Mouse (Mus musculus) heart, postnatal 0 days (tissue): Measurements from ENCODE around the gene Clrn1. TPM values are rescaled to one million over a fixed set of nuclear protein-coding genes. Genes with fewer than 3 reads are reported as not detected.

Source experiments
- ATAC-seq: fragments of 200-750 bp; cut with Nextera tagmentation; 2 replicates; pipeline ENCODE4 v1.8.0; 2017; ENCODE audit warnings: low read depth, moderate number of reproducible peaks, moderate library complexity; ENCODE audit not compliant: insufficient read depth
- DNase-seq: peaks from one replicate; pipeline ENCODE4 v3.0.0-alpha.2; 2016; ENCODE audit warnings: low spot score
- H3K27ac ChIP-seq: fragments of 300-500 bp; sonication (generic); 2 replicates; pipeline ENCODE4 v1.5.1; 2014; ENCODE audit warnings: low read depth, mild to moderate bottlenecking
- H3K27me3 ChIP-seq: fragments of 300-500 bp; sonication (generic); 2 replicates; pipeline ENCODE4 v1.6.1; 2014; ENCODE audit warnings: low read length, mixed read lengths; ENCODE audit not compliant: control insufficient read depth, insufficient read depth
- H3K36me3 ChIP-seq: fragments of 300-500 bp; sonication (generic); replicated peaks from 2 replicates; pipeline ENCODE4 v1.6.1; 2014; ENCODE audit warnings: low read length, mixed read lengths; ENCODE audit not compliant: control insufficient read depth, insufficient read depth
- H3K4me1 ChIP-seq: fragments of 300-500 bp; sonication (generic); 2 replicates; pipeline ENCODE4 v1.6.1; 2014; ENCODE audit warnings: antibody characterized with exemption; ENCODE audit not compliant: control insufficient read depth, insufficient read depth
- H3K4me2 ChIP-seq: fragments of 300-500 bp; sonication (generic); 2 replicates; pipeline ENCODE4 v1.6.1; 2014; ENCODE audit warnings: low read depth, mild to moderate bottlenecking, low read length, moderate library complexity
- H3K4me3 ChIP-seq: fragments of 300-500 bp; sonication (generic); 2 replicates; pipeline ENCODE4 v1.5.1; 2014; ENCODE audit warnings: low read depth, low read length
- H3K9ac ChIP-seq: fragments of 300-500 bp; sonication (generic); replicated peaks from 2 replicates; pipeline ENCODE4 v1.6.1; 2014; ENCODE audit warnings: low read depth, low read length, mixed read lengths
- H3K9me3 ChIP-seq: fragments of 300-500 bp; sonication (generic); replicated peaks from 2 replicates; pipeline ENCODE4 v1.6.1; 2016; ENCODE audit warnings: low read length; ENCODE audit not compliant: control insufficient read depth
- CTCF ChIP-seq: IDR thresholded peaks from 2 replicates; pipeline ENCODE4 v1.5.1; 2016; ENCODE audit warnings: antibody characterized with exemption, control low read depth, low read depth
- EP300 ChIP-seq: IDR thresholded peaks from 2 replicates; pipeline ENCODE4 v1.6.1; 2016; ENCODE audit warnings: antibody characterized with exemption, low read depth
- WGBS: fragments of 180-500 bp; shearing (Covaris S2); extraction: QIAGEN DNeasy Blood & Tissue Kit; methylation state at CpG from one replicate; pipeline ENCODE4 v1.1.7; 2014; 5-methylcytosine and 5-hydroxymethylcytosine counted together
- polyA plus RNA-seq: library from polyadenylated mRNA; unstranded; fragments of >200 nt; fragmentation: Nextera tagmentation; extraction: Ambion mirVana; gene quantifications from 2 replicates; pipeline ENCODE4 v1.2.1, GENCODE M21; 2015
- total RNA-seq: library from RNA; depleted of rRNA; stranded (reverse); fragments of >200 nt; gene quantifications from 2 replicates; pipeline ENCODE4 v1.2.3, GENCODE M21; 2014; ENCODE audit warnings: low replicate concordance

Clrn1 gene
- total and polyA plus RNA-seq, 2 experiments from 2014 or later = not detected

DNA sequence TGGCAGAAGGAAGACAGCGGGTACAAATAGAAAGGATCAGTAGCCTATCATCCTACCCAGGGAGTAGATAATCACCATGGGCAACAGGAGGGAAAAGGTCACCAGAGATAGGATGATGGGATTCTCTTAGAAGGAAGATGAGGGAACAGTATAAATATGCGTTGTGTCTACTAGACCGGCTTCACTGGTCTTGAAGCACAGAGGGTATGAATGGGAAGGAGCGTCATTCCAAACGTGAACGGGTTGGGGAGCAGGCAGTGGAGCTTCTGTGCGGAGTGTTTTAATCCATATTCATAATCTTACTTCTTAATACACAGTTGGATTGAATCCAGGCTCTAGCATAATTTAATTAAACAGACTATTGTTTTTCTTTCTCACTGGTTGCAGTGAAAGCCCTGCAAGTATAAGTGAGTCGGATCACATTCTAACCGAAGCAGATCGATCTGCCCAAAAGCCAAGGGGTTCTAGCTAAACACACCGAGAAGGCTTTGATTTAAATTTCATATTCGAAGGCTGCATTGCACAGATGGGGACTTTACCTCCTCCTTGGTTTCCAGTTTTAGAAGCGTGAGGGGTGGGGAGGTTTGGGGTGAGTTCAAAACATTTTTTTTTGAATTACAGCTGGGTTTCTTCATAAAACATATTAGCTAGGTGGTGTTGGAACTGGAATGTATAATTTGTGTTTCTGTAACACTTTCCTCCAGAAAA is 17.1 kb upstream of the Clrn1 start:
- WGBS = 77% methylated on average over 13 of the region's 13 CpGs
- Histone ChIP-seq H3K27ac (no peak overlapping the region), H3K36me3 (no peaks in the 10 kb centered on the region), H3K9me3 (no peaks in the 10 kb centered on the region), H3K4me1 (no peaks in the 10 kb centered on the region), H3K4me2 (no peak overlapping the region), H3K27me3 (no peaks in the 10 kb centered on the region), H3K9ac (no peak overlapping the region), H3K4me3 (no peak overlapping the region)
- no peak for TF ChIP-seq CTCF
- TF ChIP-seq EP300 = no peak
- ATAC-seq (no peak), DNase-seq (no peak)

DNA sequence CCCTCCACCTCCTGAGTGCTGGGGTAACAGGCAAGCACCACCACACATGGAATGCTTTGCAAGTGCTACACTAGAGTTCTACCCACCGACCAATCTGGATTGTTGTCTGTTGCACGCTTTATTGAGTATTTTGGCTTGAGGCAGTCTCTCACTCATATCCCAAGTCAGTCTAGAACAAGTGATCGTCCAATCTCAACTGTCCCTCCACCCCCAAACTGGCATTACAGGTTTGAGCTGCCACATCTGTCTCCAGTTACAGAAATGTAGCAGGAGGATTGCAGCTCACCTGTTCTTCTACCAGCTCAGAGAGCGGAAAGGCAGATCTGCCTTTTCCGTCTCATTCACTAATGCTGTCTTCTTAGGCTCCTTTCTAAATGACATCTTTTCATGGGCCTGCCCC is 10.0 kb upstream of the Clrn1 start:
- ATAC-seq (no peak), DNase-seq (no peak)
- H3K4me3 ChIP-seq = no peak overlapping the region
- H3K27me3 ChIP-seq = no peaks in the 10 kb centered on the region
- H3K27ac ChIP-seq = no peak overlapping the region
- no peaks in the 10 kb centered on the region for H3K9me3 ChIP-seq
- no peaks in the 10 kb centered on the region for H3K4me1 ChIP-seq
- H3K9ac ChIP-seq = no peak overlapping the region
- no peak overlapping the region for H3K4me2 ChIP-seq
- TF ChIP-seq CTCF = no peak
- H3K36me3 ChIP-seq = no peaks in the 10 kb centered on the region
- WGBS = 87% methylated on average over 5 of the region's 5 CpGs

DNA sequence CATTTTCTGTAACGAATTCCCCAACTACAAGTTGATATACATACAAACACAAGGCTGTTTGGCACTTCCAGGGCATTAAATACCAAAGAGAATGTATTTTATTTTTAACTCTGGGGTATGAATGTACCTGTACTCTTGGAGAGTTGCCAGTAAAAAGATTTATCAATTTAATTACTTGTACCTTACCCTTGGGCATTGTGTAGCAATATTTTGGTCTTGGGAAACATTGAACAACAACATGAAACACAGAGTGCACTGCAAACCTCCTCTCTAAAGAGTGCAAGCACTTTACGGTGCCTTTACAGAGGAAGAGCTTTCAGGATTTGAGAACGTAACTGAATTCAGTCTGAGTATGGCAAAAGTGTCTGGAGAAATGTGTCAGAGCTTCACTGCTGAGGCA is 9.4 kb upstream of the Clrn1 start:
- Histone ChIP-seq H3K4me3 (no peak overlapping the region), H3K9ac (no peak overlapping the region), H3K4me2 (no peak overlapping the region), H3K36me3 (no peaks in the 10 kb centered on the region), H3K9me3 (no peaks in the 10 kb centered on the region), H3K27ac (no peak overlapping the region), H3K27me3 (no peaks in the 10 kb centered on the region), H3K4me1 (no peaks in the 10 kb centered on the region)
- 81% methylated on average over 3 of the region's 3 CpGs for WGBS
- TF ChIP-seq CTCF (no peak), EP300 (no peak)
- no peak for ATAC-seq
- no peak for DNase-seq

DNA sequence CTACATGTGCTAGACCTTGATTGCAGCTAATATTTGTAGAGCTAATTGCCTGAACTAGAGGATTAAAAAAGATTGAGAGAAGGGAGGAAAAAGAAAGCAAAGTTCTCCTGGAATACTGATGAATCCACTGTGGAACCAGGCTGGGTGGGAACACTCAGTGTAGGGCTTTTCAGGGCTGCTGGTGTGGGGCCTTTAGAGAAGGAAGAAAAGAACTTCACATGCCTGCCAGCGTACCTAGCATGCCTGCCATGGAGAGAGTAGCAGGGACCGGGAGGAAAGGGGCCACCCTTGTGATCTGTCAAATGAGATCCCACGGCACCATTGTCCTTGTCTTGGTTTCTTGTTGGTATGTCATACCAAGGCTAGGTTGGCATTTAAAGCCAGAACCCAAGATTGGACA is 4.5 kb upstream of the Clrn1 start:
- H3K9ac ChIP-seq = no peak overlapping the region
- H3K4me1 ChIP-seq = no peaks in the 10 kb centered on the region
- no peak overlapping the region for H3K4me3 ChIP-seq
- no peaks in the 10 kb centered on the region for H3K27me3 ChIP-seq
- H3K36me3 ChIP-seq = no peaks in the 10 kb centered on the region
- H3K4me2 ChIP-seq = no peak overlapping the region
- DNase-seq = no peak
- H3K9me3 ChIP-seq = no peaks in the 10 kb centered on the region
- ATAC-seq = no peak
- no peak overlapping the region for H3K27ac ChIP-seq
- 41% methylated on average over 3 of the region's 3 CpGs for WGBS
- TF ChIP-seq EP300 (no peak), CTCF (no peak)

DNA sequence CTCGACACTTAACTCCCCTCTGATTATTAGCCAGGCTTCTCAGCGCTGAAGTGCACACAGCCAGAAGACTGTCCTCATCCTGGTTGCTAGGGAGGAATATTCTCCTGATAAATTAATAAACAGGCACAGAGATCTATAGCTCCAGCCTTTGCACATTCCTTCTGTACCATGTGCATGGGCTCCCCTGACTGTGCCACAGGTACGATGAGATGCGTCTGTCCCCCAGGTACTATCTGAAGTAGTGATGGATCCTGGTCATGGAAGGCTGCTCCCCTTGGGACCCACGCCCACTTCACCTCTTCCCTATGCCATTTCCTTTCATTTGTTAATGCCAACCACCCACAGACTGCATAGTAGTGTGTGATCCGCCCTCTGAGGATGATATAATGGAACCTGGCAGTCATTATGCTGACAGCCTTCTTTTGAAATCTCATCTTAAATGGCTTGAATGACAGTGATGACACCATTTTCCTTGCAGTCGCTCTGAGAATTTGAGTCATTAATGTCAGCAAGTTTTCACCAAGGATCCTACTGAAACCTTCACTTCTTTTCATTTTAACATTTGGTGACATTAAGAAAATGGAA is 3.1 kb upstream of the Clrn1 start:
- DNase-seq = no peak
- H3K4me2 ChIP-seq = no peak overlapping the region
- WGBS = 76% methylated on average over 7 of the region's 7 CpGs
- H3K27me3 ChIP-seq = no peaks in the 10 kb centered on the region
- ATAC-seq = no peak
- no peak overlapping the region for H3K4me3 ChIP-seq
- no peak overlapping the region for H3K9ac ChIP-seq
- no peak overlapping the region for H3K27ac ChIP-seq
- H3K9me3 ChIP-seq = no peaks in the 10 kb centered on the region
- no peaks in the 10 kb centered on the region for H3K36me3 ChIP-seq
- TF ChIP-seq EP300 (no peak), CTCF (no peak)
- peaks cover 2% of the 10 kb centered on the region; the same call in 1 of the 2 replicates for H3K4me1 ChIP-seq

DNA sequence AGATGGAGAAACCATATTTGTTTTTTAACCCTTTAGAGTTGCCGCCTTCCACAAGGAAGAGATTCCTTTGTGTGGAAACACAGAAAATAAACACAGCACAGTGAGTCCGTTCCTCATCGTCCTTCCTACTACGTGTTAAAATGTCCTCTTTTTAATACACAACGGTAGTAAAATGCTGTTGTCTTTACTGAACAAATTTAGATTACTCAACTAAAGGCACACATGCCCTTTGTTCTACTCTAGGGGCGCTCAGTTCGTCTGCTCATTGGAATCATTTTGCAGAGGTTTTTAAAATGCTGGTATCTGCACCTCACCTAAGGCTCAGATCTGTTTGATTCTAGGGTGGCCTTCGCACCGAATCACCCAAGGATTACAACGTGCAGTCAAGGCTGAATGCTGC is 2.6 kb upstream of the Clrn1 start:
- H3K4me3 ChIP-seq = no peak overlapping the region
- peaks cover 7% of the 10 kb centered on the region; the same call in 1 of the 2 replicates for H3K4me1 ChIP-seq
- H3K27ac ChIP-seq = no peak overlapping the region
- no peaks in the 10 kb centered on the region for H3K9me3 ChIP-seq
- 85% methylated on average over 10 of the region's 10 CpGs for WGBS
- H3K4me2 ChIP-seq = no peak overlapping the region
- no peak for DNase-seq
- H3K36me3 ChIP-seq = no peaks in the 10 kb centered on the region
- H3K27me3 ChIP-seq = no peaks in the 10 kb centered on the region
- ATAC-seq = no peak
- no peak overlapping the region for H3K9ac ChIP-seq
- TF ChIP-seq CTCF (no peak), EP300 (no peak)
